Mouse (Mus musculus) gastrocnemius, adult 2 months (tissue): Measurements from ENCODE around the gene Ccdc149. TPM values are rescaled to one million over a fixed set of nuclear protein-coding genes. Genes with fewer than 3 reads are reported as not detected.

Source experiments
- DNase-seq: peaks from one replicate; pipeline ENCODE4 v3.0.0; 2022
- H3K27ac ChIP-seq: fragments of 200-600 bp; 2 replicates; pipeline ENCODE4 v1.8.1; 2022; ENCODE audit warnings: mild to moderate bottlenecking
- H3K4me3 ChIP-seq: fragments of 200-600 bp; 2 replicates; pipeline ENCODE4 v1.8.1; 2022; ENCODE audit warnings: mild to moderate bottlenecking, moderate library complexity
- CTCF ChIP-seq: fragments of 200-600 bp; IDR thresholded peaks from 2 replicates; pipeline ENCODE4 v1.8.1; 2022; ENCODE audit warnings: antibody characterized with exemption, mild to moderate bottlenecking, moderate library complexity
- intact Hi-C: fragments of 180-260 bp; cut with DNase I; formaldehyde crosslinking; loops from one replicate; pipeline ENCODE4 v1.15.1; 2025
- total RNA-seq, 2 experiments: library from RNA; stranded (reverse); gene quantifications; 2 replicates each; pipeline ENCODE4 v1.2.3; 2021

Ccdc149 gene
- total RNA-seq, 2 experiments from 2014 or later, result 1.2 to 1.6 TPM

- Histone ChIP-seq H3K27ac (no peak overlapping the region), H3K4me3 (no peak overlapping the region)
- no peak for DNase-seq
- TF ChIP-seq CTCF, result no peak
- intact Hi-C loops, result no loop called here
Measured at GRCm38 (mm10) chr5:52429731-52430480, 41.4 kb downstream of the Ccdc149 start.

- H3K4me3 ChIP-seq, result no peak overlapping the region
- DNase-seq, result no peak
- intact Hi-C loops, result no loop called here
- H3K27ac ChIP-seq, result no peak overlapping the region
- no peak for TF ChIP-seq CTCF
Measured at GRCm38 (mm10) chr5:52428613-52429012, 42.7 kb downstream of the Ccdc149 start.

- TF ChIP-seq CTCF, result no peak
- no peak for DNase-seq
- intact Hi-C loops, result no loop called here
Measured at GRCm38 (mm10) chr5:52425819-52426218, 45.5 kb downstream of the Ccdc149 start.

GRCm38 (mm10) chr5:52423893-52424292, 47.4 kb downstream of the Ccdc149 start:
- TF ChIP-seq CTCF, result no peak
- intact Hi-C loops, result no loop called here
- no peak overlapping the region for H3K27ac ChIP-seq
- no peak for DNase-seq
- no peak overlapping the region for H3K4me3 ChIP-seq

More at GRCm38 (mm10) chr5:52425819-52426218, 45.5 kb downstream of the Ccdc149 start:
- Histone ChIP-seq H3K4me3 (no peak overlapping the region), H3K27ac (no peak overlapping the region)

GRCm38 (mm10) chr5:52416485-52416884, 54.8 kb downstream of the Ccdc149 start:
- DNase-seq, result no peak
- no peak for TF ChIP-seq CTCF
- no peak overlapping the region for H3K27ac ChIP-seq
- intact Hi-C loops, result no loop called here
- no peak overlapping the region for H3K4me3 ChIP-seq

- Histone ChIP-seq H3K4me3 (no peak overlapping the region), H3K27ac (no peak overlapping the region)
- TF ChIP-seq CTCF, result no peak
- no peak for DNase-seq
- intact Hi-C loops, result no loop called here
Measured at GRCm38 (mm10) chr5:52415917-52416316, 55.4 kb downstream of the Ccdc149 start.

GRCm38 (mm10) chr5:52415193-52415592, 56.1 kb downstream of the Ccdc149 start:
- Histone ChIP-seq H3K4me3 (no peak overlapping the region), H3K27ac (no peak overlapping the region)
- DNase-seq, result no peak
- intact Hi-C loops, result no loop called here
- TF ChIP-seq CTCF, result no peak

GRCm38 (mm10) chr5:52411567-52411966, 59.8 kb downstream of the Ccdc149 start:
- no peak for TF ChIP-seq CTCF
- Histone ChIP-seq H3K27ac (no peak overlapping the region), H3K4me3 (no peak overlapping the region)
- no peak for DNase-seq
- intact Hi-C loops, result no loop called here

- TF ChIP-seq CTCF, result no peak
- intact Hi-C loops, result no loop called here
- H3K27ac ChIP-seq, result no peak overlapping the region
- H3K4me3 ChIP-seq, result no peak overlapping the region
- no peak for DNase-seq
Measured at GRCm38 (mm10) chr5:52410197-52410596, 61.1 kb downstream of the Ccdc149 start.

GRCm38 (mm10) chr5:52408668-52409315, 62.5 kb downstream of the Ccdc149 start:
- TF ChIP-seq CTCF, result no peak
- H3K27ac ChIP-seq, result no peak overlapping the region
- H3K4me3 ChIP-seq, result no peak overlapping the region
- no peak for DNase-seq
- intact Hi-C loops, result no loop called here

GRCm38 (mm10) chr5:52404373-52404772, 66.9 kb downstream of the Ccdc149 start:
- no peak overlapping the region for H3K27ac ChIP-seq
- H3K4me3 ChIP-seq, result no peak overlapping the region
- DNase-seq, result no peak
- TF ChIP-seq CTCF, result no peak
- intact Hi-C loops, result no loop called here

- no peak overlapping the region for H3K27ac ChIP-seq
- intact Hi-C loops, result no loop called here
- DNase-seq, result no peak
- TF ChIP-seq CTCF, result no peak
- no peak overlapping the region for H3K4me3 ChIP-seq
Measured at GRCm38 (mm10) chr5:52393756-52394155, 77.6 kb downstream of the Ccdc149 start.

GRCm38 (mm10) chr5:52391471-52391870, 79.8 kb downstream of the Ccdc149 start:
- Histone ChIP-seq H3K27ac (no peak overlapping the region), H3K4me3 (no peak overlapping the region)
- intact Hi-C loops, result no loop called here
- DNase-seq, result no peak
- TF ChIP-seq CTCF, result no peak

- H3K27ac ChIP-seq, result no peak overlapping the region
- H3K4me3 ChIP-seq, result no peak overlapping the region
- intact Hi-C loops, result no loop called here
- DNase-seq, result no peak
- TF ChIP-seq CTCF, result no peak
Measured at GRCm38 (mm10) chr5:52390381-52390780, 80.9 kb downstream of the Ccdc149 start.
